Mouse (Mus musculus): ENCODE data around the gene Cpxm2.

GRCm38 (mm10) chr7:131992873-131993272, 161.7 kb downstream of the Cpxm2 start:
- TF ChIP-seq CTCF (IDR thresholded peaks at IDR 0.05; ENCODE audit: control insufficient read depth, insufficient read depth, insufficient read length) = no peak
- no peak for TF ChIP-seq USF1 (IDR thresholded peaks at IDR 0.05; ENCODE audit: low read depth)

Measured in C2C12 (cell line).